Mouse (Mus musculus) stomach, postnatal 0 days (tissue): ENCODE results near the gene Smg6. TPM values are rescaled to one million over a fixed set of nuclear protein-coding genes. Genes with fewer than 3 reads are reported as not detected.

Source experiments
- ATAC-seq: fragments of 200-750 bp; cut with Nextera tagmentation; 2 replicates; pipeline ENCODE4 v1.8.0; 2017; ENCODE audit not compliant: low FRiP score, low TSS enrichment
- DNase-seq: peaks from one replicate; pipeline ENCODE4 v3.0.0-alpha.2; 2016; ENCODE audit warnings: low spot score
- H3K27ac ChIP-seq: fragments of 300-500 bp; sonication (generic); replicated peaks from 2 replicates; pipeline ENCODE4 v1.5.1; 2014; ENCODE audit warnings: mild to moderate bottlenecking, control low read depth
- H3K27me3 ChIP-seq: fragments of 300-500 bp; sonication (generic); 2 replicates; pipeline ENCODE4 v1.6.1; 2014; ENCODE audit warnings: low read length; ENCODE audit not compliant: control insufficient read depth, insufficient read depth
- H3K36me3 ChIP-seq: fragments of 300-500 bp; sonication (generic); 2 replicates; pipeline ENCODE4 v1.6.1; 2014; ENCODE audit warnings: low read length, mixed read lengths; ENCODE audit not compliant: control insufficient read depth, insufficient read depth
- H3K4me1 ChIP-seq: fragments of 300-500 bp; sonication (generic); replicated peaks from 2 replicates; pipeline ENCODE4 v1.6.1; 2014; ENCODE audit warnings: antibody characterized with exemption; ENCODE audit not compliant: control insufficient read depth, insufficient read depth
- H3K4me2 ChIP-seq: fragments of 300-500 bp; sonication (generic); replicated peaks from 2 replicates; pipeline ENCODE4 v1.6.1; 2014; ENCODE audit warnings: low read depth, mild to moderate bottlenecking, control low read depth, moderate library complexity
- H3K4me3 ChIP-seq: fragments of 300-500 bp; sonication (generic); 2 replicates; pipeline ENCODE4 v1.5.1; 2014; ENCODE audit warnings: low read depth, low read length, control low read depth
- H3K9ac ChIP-seq: fragments of 300-500 bp; sonication (generic); 2 replicates; pipeline ENCODE4 v1.6.1; 2014; ENCODE audit warnings: mild to moderate bottlenecking, low read length, control low read depth, mixed read lengths
- H3K9me3 ChIP-seq: fragments of 300-500 bp; sonication (generic); 2 replicates; pipeline ENCODE4 v1.6.1; 2016; ENCODE audit warnings: low read length; ENCODE audit not compliant: control insufficient read depth
- CTCF ChIP-seq: IDR thresholded peaks from 2 replicates; pipeline ENCODE4 v1.5.1; 2016; ENCODE audit warnings: antibody characterized with exemption, low read depth, mild to moderate bottlenecking, moderate library complexity
- EP300 ChIP-seq: optimal IDR thresholded peaks from 2 replicates; pipeline ENCODE3; 2016; ENCODE audit warnings: antibody characterized with exemption
- WGBS: fragments of 180-500 bp; shearing (Covaris S2); extraction: QIAGEN DNeasy Blood & Tissue Kit; methylation state at CpG from one replicate; pipeline ENCODE4 v1.1.7; 2014; 5-methylcytosine and 5-hydroxymethylcytosine counted together
- polyA plus RNA-seq: library from polyadenylated mRNA; unstranded; fragments of >200 nt; fragmentation: Nextera tagmentation; extraction: Ambion mirVana; gene quantifications from 2 replicates; pipeline ENCODE4 v1.2.1, GENCODE M21; 2015

Gene Smg6
- polyA plus RNA-seq, 1 experiment from 2014 or later = 6.1 TPM

GRCm38 (mm10) chr11:75017831-75018230, 92.2 kb downstream of the Smg6 start:
- WGBS = 55% methylated on average over 2 of the region's 2 CpGs
- no peaks in the 10 kb centered on the region for H3K36me3 ChIP-seq
- H3K4me2 ChIP-seq = no peak overlapping the region
- no peak for ATAC-seq
- H3K27me3 ChIP-seq = no peaks in the 10 kb centered on the region
- no peaks in the 10 kb centered on the region for H3K9me3 ChIP-seq
- H3K4me1 ChIP-seq = peaks cover 13% of the 10 kb centered on the region
- no peak for DNase-seq
- no peak for TF ChIP-seq EP300
- H3K27ac ChIP-seq = no peak overlapping the region
- no peak overlapping the region for H3K9ac ChIP-seq
- H3K4me3 ChIP-seq = no peak overlapping the region

- Histone ChIP-seq H3K27ac (no peak overlapping the region), H3K9ac (no peak overlapping the region), H3K9me3 (no peaks in the 10 kb centered on the region), H3K27me3 (no peaks in the 10 kb centered on the region), H3K4me1 (no peaks in the 10 kb centered on the region; the same call in 1 of the 2 replicates), H3K36me3 (no peaks in the 10 kb centered on the region), H3K4me2 (no peak overlapping the region), H3K4me3 (no peak overlapping the region)
- TF ChIP-seq CTCF = no peak
- no peak for TF ChIP-seq EP300
- DNase-seq (no peak), ATAC-seq (no peak)
- 54% methylated on average over 3 of the region's 3 CpGs for WGBS
Measured at GRCm38 (mm10) chr11:75026977-75027376, 101.4 kb downstream of the Smg6 start.

DNA sequence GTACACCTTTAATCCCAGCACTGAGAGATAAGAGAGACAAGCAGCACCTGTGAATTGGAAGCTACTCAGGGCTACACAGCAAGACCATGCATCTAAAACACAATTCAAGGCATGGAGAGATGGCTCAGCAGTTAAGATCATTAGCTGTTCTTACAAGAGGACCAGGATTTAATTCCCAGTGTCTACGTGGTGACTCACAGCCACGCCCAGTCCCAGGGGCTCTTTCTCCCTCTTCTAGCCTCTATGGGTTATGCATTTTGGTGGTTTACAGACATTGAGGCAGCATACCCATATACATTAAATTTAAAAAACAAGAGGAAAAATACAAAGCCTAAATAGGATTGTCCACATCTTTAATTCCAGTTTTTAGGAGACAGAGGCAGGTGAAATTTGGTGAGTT, 102.0 kb downstream of the Smg6 start:
- H3K9me3 ChIP-seq = no peaks in the 10 kb centered on the region
- no peak overlapping the region for H3K4me2 ChIP-seq
- WGBS = 66% methylated on average over 2 of the region's 2 CpGs
- TF ChIP-seq CTCF = no peak
- no peak for TF ChIP-seq EP300
- ATAC-seq (no peak), DNase-seq (no peak)
- H3K27me3 ChIP-seq = no peaks in the 10 kb centered on the region
- H3K36me3 ChIP-seq = no peaks in the 10 kb centered on the region
- H3K9ac ChIP-seq = no peak overlapping the region
- H3K4me3 ChIP-seq = no peak overlapping the region
- no peak overlapping the region for H3K27ac ChIP-seq
- H3K4me1 ChIP-seq = no peaks in the 10 kb centered on the region; the same call in 1 of the 2 replicates

DNA sequence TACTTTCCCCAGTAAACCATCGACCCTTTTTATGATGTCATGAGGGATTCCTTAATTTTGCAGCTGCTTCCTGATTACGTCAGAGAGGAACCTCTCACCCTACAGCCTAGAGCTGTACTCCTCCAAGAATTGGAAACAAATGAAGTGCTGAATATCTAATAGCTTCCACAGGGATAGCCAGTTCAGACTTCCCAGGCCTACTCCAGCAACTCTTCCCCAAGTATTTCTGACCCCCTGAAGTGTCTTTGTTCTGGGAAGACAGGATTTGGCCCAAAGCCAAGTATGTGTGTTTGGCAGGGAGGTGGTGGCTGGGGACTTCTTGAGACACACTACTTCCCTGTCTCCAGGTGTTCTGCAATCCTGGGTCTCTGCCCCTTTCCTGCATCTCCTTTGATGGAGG, 105.6 kb downstream of the Smg6 start:
- H3K4me2 ChIP-seq = no peak overlapping the region
- ATAC-seq (no peak), DNase-seq (no peak)
- 43% methylated on average over 2 of the region's 2 CpGs for WGBS
- TF ChIP-seq CTCF (no peak), EP300 (no peak)
- no peak overlapping the region for H3K4me3 ChIP-seq
- no peak overlapping the region for H3K27ac ChIP-seq
- H3K36me3 ChIP-seq = no peaks in the 10 kb centered on the region
- H3K9me3 ChIP-seq = no peaks in the 10 kb centered on the region
- no peaks in the 10 kb centered on the region for H3K27me3 ChIP-seq
- no peak overlapping the region for H3K9ac ChIP-seq
- H3K4me1 ChIP-seq = no peaks in the 10 kb centered on the region; the same call in none of the 2 replicates

GRCm38 (mm10) chr11:75032946-75033345, 107.3 kb downstream of the Smg6 start:
- Histone ChIP-seq H3K27me3 (no peaks in the 10 kb centered on the region), H3K4me3 (no peak overlapping the region), H3K9ac (no peak overlapping the region), H3K4me1 (no peaks in the 10 kb centered on the region; the same call in 1 of the 2 replicates), H3K4me2 (no peak overlapping the region), H3K27ac (no peak overlapping the region), H3K9me3 (no peaks in the 10 kb centered on the region), H3K36me3 (no peaks in the 10 kb centered on the region)
- TF ChIP-seq CTCF = no peak
- TF ChIP-seq EP300 = no peak
- ATAC-seq (no peak), DNase-seq (no peak)
- 75% methylated on average over 2 of the region's 2 CpGs for WGBS

DNA sequence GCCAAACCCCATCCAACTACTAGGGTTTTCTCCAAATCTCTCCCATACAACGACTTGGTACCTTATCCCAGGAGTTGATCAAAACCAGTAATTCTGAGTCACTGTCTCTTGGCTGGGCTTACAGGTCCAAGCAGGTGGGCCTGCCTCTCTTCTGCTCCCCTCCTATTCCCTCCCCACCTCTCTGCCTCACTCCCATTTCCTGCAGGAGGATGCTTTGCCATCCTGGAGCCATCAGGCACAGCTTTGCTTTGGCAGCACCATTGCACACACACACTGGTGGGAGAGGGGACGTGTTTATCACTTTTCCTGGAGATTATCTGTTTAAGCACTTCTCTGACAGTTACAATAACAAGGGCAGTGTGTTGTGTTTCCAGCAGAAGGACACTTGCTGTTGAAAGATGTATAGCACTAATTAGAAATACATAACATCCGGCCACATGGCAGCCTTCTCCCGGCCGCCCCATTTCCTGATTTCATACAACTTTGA, 108.0 kb downstream of the Smg6 start:
- 51% methylated on average over 5 of the region's 5 CpGs for WGBS
- no peaks in the 10 kb centered on the region for H3K36me3 ChIP-seq
- H3K4me2 ChIP-seq = no peak overlapping the region
- no peaks in the 10 kb centered on the region for H3K27me3 ChIP-seq
- peak overlapping the region; percentile 63 for H3K27ac ChIP-seq
- DNase-seq (no peak), ATAC-seq (peak; percentile 40; the same call in 1 of the 2 replicates)
- H3K9me3 ChIP-seq = no peaks in the 10 kb centered on the region
- no peak overlapping the region for H3K9ac ChIP-seq
- TF ChIP-seq CTCF (no peak), EP300 (no peak)
- no peaks in the 10 kb centered on the region; the same call in 1 of the 2 replicates for H3K4me1 ChIP-seq
- no peak overlapping the region for H3K4me3 ChIP-seq
